Mouse (Mus musculus) macrophage (primary cell): ENCODE results near the gene Camkk2. TPM values are rescaled to one million over a fixed set of nuclear protein-coding genes. Genes with fewer than 3 reads are reported as not detected.

Source experiments
- H3K27ac ChIP-seq: fragments of 350-480 bp; formaldehyde crosslinking; 2 replicates; pipeline ENCODE4 v1.9.0; 2021
- H3K36me3 ChIP-seq: fragments of 350-480 bp; formaldehyde crosslinking; 2 replicates; pipeline ENCODE4 v1.9.0; 2021; ENCODE audit errors: inconsistent target
- H3K4me3 ChIP-seq: fragments of 350-480 bp; formaldehyde crosslinking; 2 replicates; pipeline ENCODE4 v1.9.0; 2021; ENCODE audit errors: inconsistent target
- H3K79me2 ChIP-seq: fragments of 350-480 bp; formaldehyde crosslinking; 2 replicates; pipeline ENCODE4 v1.9.0; 2021; ENCODE audit errors: inconsistent target
- WGBS: methylation state at CpG from one replicate; pipeline ENCODE4 v1.1.7; 2026; ENCODE audit warnings: inconsistent platforms; ENCODE audit not compliant: missing documents; 5-methylcytosine and 5-hydroxymethylcytosine counted together
- polyA plus RNA-seq: library from polyadenylated mRNA; stranded (reverse); fragments of 250-400 nt; gene quantifications from 3 replicates; pipeline ENCODE4 v1.2.4, GENCODE M21; 2018; ENCODE audit warnings: inconsistent platforms

The Camkk2 gene
- polyA plus RNA-seq, 1 experiment from 2014 or later, result 20.9 TPM

GRCm38 (mm10) chr5:122743880-122744422, 35.3 kb downstream of the Camkk2 start:
- Histone ChIP-seq H3K27ac (no peak overlapping the region), H3K4me3 (no peak overlapping the region), H3K36me3 (peaks cover 91% of the 10 kb centered on the region), H3K79me2 (no peaks in the 10 kb centered on the region)
- WGBS, result 92% methylated on average over 13 of the region's 13 CpGs

DNA sequence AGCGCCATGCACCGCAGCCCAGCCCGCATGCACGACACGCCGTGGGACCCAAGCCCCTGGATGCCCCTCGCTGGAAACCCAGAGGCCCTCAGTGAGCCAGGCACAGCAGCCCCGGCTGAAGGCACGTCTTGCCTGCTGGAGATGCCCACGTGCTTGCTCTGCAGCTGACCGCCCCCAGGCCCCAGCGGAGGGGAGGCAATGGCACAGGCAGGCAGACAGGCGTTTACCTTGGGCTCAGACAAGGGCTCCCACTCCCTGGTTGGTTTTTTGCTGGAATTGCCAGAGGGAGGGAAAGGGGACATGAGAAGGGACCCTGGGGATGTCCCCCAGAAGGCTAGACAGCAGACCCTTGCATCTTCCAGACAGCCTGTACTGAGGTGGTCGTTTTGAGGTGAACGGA, 42.4 kb downstream of the Camkk2 start:
- peaks cover 42% of the 10 kb centered on the region; the same call in 1 of the 2 replicates for H3K36me3 ChIP-seq
- 96% methylated on average over 15 of the region's 15 CpGs for WGBS
- no peak overlapping the region for H3K27ac ChIP-seq
- H3K4me3 ChIP-seq, result no peak overlapping the region
- H3K79me2 ChIP-seq, result no peaks in the 10 kb centered on the region

DNA sequence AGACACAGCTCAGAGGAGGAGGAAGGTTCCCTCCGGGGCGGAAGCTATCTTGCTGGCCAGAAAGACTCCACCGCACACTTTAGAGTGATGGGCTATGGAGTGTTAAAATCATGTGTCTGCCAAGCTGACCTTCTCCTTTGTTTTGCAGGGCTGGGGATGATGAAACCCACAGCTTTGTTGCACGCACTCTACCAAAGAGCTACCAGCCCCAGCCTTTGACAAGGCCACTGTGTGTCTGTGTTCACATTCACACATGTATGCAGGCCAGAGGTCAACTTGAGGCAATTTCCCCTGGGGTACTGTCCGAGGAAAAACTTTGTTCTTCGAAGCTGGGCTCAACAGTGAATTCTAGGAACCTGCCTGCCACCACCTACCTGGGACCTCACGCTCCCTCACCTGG, 43.4 kb downstream of the Camkk2 start:
- 87% methylated on average over 7 of the region's 7 CpGs for WGBS
- Histone ChIP-seq H3K4me3 (no peak overlapping the region), H3K36me3 (peaks cover 33% of the 10 kb centered on the region; the same call in 1 of the 2 replicates), H3K79me2 (no peaks in the 10 kb centered on the region), H3K27ac (no peak overlapping the region)

DNA sequence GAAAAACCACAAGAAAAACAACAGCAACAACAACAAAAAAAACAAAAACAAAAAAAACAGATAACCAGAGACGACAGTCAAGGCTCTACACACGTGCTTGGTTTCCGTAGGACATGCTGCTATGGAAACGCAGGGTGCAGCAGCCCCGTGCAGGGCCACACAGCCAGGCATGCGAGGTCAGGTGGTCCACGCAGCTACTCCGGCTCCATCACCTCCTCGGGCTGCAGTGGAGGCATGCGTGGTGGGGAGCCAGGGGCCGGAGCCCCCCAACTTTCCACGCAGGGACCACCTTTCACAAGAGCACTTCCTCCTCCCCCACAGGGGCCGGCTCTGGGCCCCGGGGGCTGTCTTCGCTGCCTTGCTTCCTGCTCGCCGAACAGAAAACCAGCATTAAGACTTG, 45.3 kb downstream of the Camkk2 start:
- Histone ChIP-seq H3K4me3 (no peak overlapping the region), H3K79me2 (no peaks in the 10 kb centered on the region), H3K27ac (no peak overlapping the region), H3K36me3 (peaks cover 26% of the 10 kb centered on the region; the same call in 1 of the 2 replicates)
- 42% methylated on average over 14 of the region's 17 CpGs for WGBS

- WGBS, result 17% methylated on average over 15 of the region's 15 CpGs
- Histone ChIP-seq H3K36me3 (peaks cover 36% of the 10 kb centered on the region), H3K4me3 (no peak overlapping the region), H3K27ac (peak overlapping the region; percentile 42), H3K79me2 (no peaks in the 10 kb centered on the region)
These were observed 47.1 kb downstream of the Camkk2 start for GRCm38 (mm10) chr5:122731991-122732673.

GRCm38 (mm10) chr5:122731321-122731720, 47.9 kb downstream of the Camkk2 start:
- Histone ChIP-seq H3K27ac (no peak overlapping the region; the same call in 1 of the 2 replicates), H3K36me3 (peaks cover 38% of the 10 kb centered on the region), H3K4me3 (no peak overlapping the region), H3K79me2 (no peaks in the 10 kb centered on the region)
- 42% methylated on average over 8 of the region's 8 CpGs for WGBS

DNA sequence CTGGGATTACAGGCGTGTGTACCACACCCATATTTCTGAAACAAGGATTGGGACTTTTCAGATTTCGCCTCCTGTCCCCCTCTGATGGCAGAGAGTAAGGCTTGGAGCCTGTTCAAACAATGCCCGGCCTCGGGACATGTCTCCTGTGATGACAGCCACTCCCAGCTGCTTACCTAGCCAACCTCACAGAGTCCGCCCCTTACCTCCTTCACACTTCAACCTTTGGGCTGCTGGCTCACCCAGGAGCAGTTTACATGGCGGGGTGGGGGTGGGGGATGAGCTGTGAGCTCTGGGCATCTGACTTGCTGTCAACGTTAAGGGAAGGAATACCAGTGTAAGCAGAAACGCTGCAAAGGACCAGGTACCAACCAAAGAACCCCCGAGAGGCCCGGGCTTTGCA, 48.4 kb downstream of the Camkk2 start:
- no peaks in the 10 kb centered on the region for H3K79me2 ChIP-seq
- 83% methylated on average over 9 of the region's 10 CpGs for WGBS
- no peak overlapping the region for H3K4me3 ChIP-seq
- H3K36me3 ChIP-seq, result peaks cover 36% of the 10 kb centered on the region
- no peak overlapping the region for H3K27ac ChIP-seq

DNA sequence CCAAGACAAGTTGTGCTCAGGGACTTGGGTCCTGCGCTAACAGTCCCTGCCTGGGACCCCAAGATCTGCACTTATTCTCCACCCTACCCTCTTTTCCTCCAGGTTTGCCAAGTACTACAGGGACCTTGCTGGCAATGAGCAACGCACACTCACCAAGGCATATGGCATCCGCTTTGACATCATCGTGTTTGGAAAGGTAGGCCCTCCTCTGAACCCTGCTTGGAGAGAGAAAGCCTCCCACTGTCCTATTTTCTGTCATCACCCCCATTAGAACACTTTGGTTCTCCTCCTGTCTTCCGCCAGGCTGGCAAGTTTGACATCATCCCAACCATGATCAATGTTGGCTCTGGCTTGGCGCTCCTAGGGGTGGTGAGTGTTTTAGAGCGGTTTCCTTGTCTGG, 52.1 kb downstream of the Camkk2 start:
- WGBS, result 99% methylated on average over 7 of the region's 7 CpGs
- no peak overlapping the region for H3K27ac ChIP-seq
- no peak overlapping the region for H3K4me3 ChIP-seq
- no peaks in the 10 kb centered on the region for H3K79me2 ChIP-seq
- H3K36me3 ChIP-seq, result peaks cover 56% of the 10 kb centered on the region

GRCm38 (mm10) chr5:122726595-122726994, 52.6 kb downstream of the Camkk2 start:
- Histone ChIP-seq H3K27ac (no peak overlapping the region), H3K36me3 (peaks cover 61% of the 10 kb centered on the region), H3K4me3 (no peak overlapping the region), H3K79me2 (no peaks in the 10 kb centered on the region)
- 98% methylated on average over 5 of the region's 5 CpGs for WGBS

- Histone ChIP-seq H3K27ac (no peak overlapping the region), H3K36me3 (peaks cover 67% of the 10 kb centered on the region), H3K79me2 (no peaks in the 10 kb centered on the region), H3K4me3 (no peak overlapping the region)
- WGBS, result 28% methylated on average over 7 of the region's 7 CpGs
These were observed 53.1 kb downstream of the Camkk2 start for GRCm38 (mm10) chr5:122726068-122726467.

- Histone ChIP-seq H3K27ac (no peak overlapping the region), H3K79me2 (no peaks in the 10 kb centered on the region), H3K4me3 (no peak overlapping the region), H3K36me3 (peaks cover 73% of the 10 kb centered on the region)
- 88% methylated on average over 5 of the region's 13 CpGs for WGBS
These were observed 53.8 kb downstream of the Camkk2 start for GRCm38 (mm10) chr5:122725453-122725852.

- WGBS, result 83% methylated on average over 8 of the region's 8 CpGs
- no peak overlapping the region for H3K27ac ChIP-seq
- H3K79me2 ChIP-seq, result peaks cover 9% of the 10 kb centered on the region; the same call in 1 of the 2 replicates
- H3K36me3 ChIP-seq, result peaks cover 93% of the 10 kb centered on the region
- H3K4me3 ChIP-seq, result no peak overlapping the region
These were observed 60.0 kb downstream of the Camkk2 start for GRCm38 (mm10) chr5:122719168-122719567.

GRCm38 (mm10) chr5:122718400-122718799, 60.8 kb downstream of the Camkk2 start:
- peaks cover 16% of the 10 kb centered on the region; the same call in 1 of the 2 replicates for H3K79me2 ChIP-seq
- peaks cover 90% of the 10 kb centered on the region for H3K36me3 ChIP-seq
- H3K4me3 ChIP-seq, result no peak overlapping the region
- no peak overlapping the region for H3K27ac ChIP-seq
- WGBS, result 63% methylated on average over 6 of the region's 7 CpGs

DNA sequence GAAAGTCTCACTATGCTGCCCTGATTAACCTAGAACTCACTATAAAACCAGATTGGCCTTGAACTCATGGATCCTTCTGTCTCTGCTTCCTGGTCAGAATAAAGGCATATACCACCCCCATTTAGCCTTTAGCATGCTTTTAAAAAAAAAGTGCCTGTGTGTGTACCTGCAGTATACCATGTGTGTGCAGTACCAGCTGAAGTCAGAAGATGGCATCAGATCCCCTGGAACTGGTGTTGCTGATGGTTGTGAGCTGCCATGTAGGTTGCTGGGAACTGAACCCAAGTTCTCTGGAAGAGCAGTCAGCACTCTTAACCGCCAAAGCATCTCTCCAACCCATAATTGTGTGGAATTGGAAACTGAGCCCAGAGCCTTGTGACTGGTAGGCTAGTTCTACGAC, 62.4 kb downstream of the Camkk2 start:
- no peak overlapping the region for H3K27ac ChIP-seq
- WGBS, result 100% methylated on average over 2 of the region's 2 CpGs
- peaks cover 92% of the 10 kb centered on the region for H3K36me3 ChIP-seq
- H3K4me3 ChIP-seq, result no peak overlapping the region
- H3K79me2 ChIP-seq, result peaks cover 33% of the 10 kb centered on the region

DNA sequence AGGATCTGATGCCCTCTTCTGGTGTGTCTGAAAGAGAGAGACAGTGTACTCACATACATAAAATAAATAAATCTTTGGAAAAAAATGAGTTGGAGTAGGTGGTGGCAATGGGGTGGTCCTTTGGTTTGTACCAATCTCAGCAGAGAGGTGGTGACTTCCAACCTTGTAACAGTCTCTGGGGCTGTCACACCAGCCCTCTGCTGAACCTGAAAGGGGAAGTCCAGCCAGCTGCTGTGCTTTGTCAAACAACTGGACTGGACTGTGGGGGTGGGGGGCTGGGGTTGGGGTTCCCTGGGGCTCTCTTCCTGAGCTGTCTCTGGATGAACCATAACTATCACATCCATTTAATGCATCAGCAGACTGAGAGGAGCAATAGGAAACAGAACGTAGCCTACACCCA, 63.5 kb downstream of the Camkk2 start:
- H3K79me2 ChIP-seq, result peaks cover 43% of the 10 kb centered on the region
- 80% methylated on average over 1 of the region's 1 CpGs for WGBS
- no peak overlapping the region for H3K27ac ChIP-seq
- peaks cover 90% of the 10 kb centered on the region for H3K36me3 ChIP-seq
- H3K4me3 ChIP-seq, result no peak overlapping the region
